Mouse (Mus musculus): ENCODE measurements at regions not wholly inside any gene's neighbourhood (a gene's known extent, or its start where the extent isn't known, plus 50 kb on each side); places are given as distances from the start of the nearest gene placed in this dataset.

DNA sequence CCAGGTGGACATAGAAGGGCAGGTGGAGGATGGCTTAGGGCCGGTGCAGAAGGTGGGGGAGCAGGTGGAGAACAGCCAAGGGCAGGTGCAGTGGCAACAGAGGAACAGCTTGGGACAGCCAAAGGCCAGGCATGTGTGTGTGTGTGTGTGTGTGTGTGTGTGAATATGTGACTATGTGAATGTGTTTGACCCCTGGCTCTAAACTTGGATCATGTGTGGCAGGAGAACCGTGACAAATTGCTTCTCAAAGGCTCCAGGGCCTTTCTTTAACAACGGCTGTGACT is 236.7 kb upstream of the Wscd1 start:
- DNase-seq (ENCODE audit: inconsistent ontology term): no peak

DNA sequence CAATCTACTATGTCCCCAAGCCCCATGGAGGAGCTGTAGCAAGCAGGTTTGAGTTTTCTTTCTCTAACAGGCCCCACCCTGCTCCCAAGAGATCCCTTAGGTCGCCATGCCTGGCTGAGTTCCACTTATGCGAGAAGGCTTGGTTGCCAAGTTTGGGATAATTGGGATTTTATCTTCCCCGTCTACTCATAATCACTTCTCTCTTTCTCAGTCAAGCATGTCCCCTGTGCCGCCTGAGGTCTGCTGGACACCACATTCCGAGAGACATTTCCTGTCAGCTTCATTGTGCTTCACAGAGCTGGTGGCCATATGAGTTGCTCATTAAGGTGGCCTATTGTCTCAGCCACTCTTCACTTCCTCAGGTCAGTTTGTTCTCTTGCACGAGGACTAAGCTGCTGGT is 234.5 kb upstream of the Wscd1 start:
- peak; percentile 97 for DNase-seq (ENCODE audit: inconsistent ontology term)

DNA sequence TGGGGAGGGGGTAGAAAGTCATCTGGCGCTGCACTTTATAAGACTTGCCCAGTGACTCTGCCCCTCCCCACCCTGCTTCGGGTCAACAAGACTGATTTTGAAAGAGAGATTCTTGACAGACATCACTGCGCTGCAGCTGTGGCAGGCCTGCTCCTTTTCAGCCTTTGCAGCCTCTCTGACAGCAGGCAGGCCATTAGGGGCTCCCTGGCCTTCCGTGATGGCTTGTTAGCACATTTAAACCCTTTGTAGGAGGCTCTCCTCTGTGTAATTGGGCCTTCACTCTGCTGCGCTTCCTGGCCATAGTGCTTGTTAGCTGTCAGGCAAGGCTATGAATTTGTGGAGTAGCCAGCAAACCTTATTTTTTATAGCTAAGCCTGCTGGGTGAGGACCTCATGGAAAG is 232.3 kb upstream of the Wscd1 start:
- DNase-seq (ENCODE audit: inconsistent ontology term): no peak

DNA sequence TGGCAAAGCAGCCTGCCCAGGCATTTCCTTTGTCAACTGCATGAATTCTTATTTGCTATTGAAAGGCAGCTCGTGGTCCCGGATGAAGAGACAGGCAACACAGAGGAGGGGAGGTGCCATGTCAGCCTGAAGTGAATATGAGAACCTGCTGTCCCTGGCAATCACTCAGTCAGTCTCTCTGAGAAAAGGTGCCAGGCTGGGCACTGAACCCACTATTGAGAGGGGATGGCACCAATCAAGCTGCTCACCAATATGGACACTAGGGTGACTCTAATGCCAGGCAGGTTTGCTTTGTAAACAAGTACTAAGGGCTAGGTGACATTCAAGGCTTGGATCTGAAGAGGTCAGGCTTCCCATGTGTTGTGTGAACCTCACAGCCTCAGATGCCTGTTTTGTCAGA is 222.0 kb upstream of the Wscd1 start:
- no peak for DNase-seq (ENCODE audit: inconsistent ontology term)

DNA sequence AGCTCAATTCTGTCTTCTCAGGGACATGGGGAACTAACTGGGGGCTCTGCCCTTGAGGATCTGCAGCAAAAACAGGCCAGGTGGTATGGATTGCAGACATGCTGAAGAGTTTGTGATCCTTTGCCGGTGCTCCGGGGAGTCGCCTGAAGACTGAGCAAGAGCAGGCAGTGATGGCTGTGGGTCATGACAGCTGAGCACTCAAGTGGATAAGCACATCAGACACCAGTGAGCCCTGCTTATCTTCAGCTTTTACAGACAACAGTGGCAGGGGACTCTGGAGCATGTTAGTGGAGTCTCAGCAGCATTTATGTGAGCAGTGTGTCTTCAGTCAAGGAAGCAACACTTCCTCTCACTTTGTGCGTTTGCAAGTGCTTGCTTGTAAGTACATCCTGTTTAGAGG is 221.1 kb upstream of the Wscd1 start:
- no peak for DNase-seq (ENCODE audit: inconsistent ontology term)

DNA sequence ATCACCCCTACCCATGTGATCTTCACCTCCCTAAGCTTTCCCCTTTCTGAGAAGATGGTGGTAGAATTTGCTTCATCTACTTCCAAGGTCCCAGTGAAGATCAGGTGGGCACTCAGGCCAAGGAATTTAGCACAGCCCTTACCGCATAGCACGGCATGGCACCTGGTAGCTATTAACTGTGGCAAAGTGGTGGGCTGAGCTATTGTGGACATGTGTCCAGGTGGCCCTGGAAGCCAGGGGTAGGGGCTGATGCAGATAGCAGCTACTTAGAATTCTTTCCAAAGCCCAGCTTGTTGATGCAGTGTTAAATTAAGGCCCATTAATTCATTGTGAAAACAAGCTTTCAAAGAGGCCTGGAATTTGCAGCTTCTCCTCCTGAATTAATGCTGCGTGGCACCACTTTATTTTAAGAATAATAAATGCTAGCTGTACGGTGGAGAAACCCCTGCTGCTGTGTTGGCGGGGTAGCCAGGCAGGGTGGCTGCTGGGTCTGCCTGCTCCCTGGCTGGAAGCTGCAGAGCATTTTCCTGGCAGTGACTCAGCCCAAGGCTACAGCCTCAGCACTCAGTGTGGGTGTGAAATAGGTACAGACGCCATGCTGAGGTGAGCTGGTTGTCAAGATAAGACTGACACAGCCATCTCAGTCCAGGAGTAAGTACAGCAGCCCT is 208.4 kb upstream of the Wscd1 start:
- no peak for DNase-seq (ENCODE audit: inconsistent ontology term)

DNA sequence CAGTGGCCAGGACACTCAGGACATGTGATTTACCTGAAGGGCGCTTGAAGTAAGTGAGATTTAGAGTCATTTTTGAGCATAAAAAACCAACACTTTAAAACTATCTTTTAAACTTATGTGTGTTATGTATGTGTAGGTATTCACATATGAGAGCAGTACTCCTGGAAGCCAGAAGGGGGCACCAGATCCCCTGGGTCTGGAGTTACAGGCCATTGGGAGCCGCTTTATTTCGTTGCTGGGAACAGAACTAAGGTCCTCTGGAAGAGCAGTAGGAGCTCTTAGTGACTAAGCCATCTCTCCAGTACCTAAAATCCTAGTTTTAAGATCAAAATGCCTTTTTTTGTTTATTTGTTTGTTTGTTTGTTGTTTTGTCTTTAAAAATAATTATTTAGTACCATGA is 192.3 kb upstream of the Wscd1 start:
- no peak for DNase-seq (ENCODE audit: inconsistent ontology term)

DNA sequence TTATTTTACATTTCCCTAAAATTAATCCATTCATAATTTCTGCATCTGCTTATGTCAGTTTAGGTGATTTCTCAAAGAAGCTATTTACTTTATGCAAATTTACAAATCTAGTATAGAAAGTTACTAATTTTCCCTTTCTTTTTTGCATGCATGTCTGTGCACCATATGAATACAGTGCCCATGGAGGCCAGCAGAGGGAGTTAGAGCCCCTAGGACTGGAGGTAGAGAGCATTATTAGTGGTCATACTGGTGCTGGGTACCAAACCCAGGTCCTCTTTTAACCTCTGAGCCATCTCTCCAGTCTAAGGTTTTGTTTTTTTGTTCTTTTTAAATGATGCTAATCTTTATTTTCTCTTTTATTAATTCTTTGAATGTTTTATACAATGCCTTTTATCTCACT is 184.9 kb upstream of the Wscd1 start:
- DNase-seq (ENCODE audit: inconsistent ontology term): no peak

DNA sequence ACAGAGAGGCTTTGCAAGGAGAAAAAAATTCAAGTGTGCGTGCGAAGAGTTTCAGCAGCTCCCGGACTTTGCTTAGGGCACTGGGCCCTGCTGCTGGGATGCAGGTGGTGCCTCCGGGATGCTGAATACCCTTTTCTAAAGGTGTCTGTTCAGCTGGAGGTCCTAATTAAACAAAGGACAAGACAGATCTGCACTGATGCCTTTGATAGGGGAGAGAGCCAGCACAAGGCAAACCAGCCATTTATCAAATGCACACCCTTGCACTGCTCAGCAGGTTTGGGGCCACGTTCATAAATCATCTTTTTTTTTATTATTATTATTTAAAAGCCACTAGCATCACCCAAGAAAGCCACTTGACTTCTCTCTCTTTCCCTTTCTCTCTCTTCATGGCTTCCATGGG is 172.9 kb upstream of the Wscd1 start:
- DNase-seq (ENCODE audit: inconsistent ontology term): no peak

DNA sequence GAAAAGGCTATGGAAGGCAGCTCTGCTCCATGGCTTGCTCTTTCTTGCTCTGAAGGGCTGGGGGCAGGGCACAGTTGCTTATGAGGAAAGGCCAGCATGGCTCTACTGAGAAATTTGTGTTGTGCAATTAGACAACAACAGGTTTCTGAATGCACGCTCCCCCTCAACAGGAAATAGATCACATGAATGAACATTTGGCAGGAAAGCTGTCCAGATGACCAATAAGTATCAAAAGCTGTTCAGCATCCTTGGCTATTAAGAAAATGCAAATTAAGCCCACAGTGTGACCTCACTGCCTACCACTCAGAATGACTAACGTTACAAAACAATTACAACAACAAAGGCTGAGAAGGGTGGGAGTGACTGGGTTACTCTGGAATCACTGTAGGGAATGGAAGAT is 167.9 kb upstream of the Wscd1 start:
- DNase-seq (ENCODE audit: inconsistent ontology term): peak; percentile 92

DNA sequence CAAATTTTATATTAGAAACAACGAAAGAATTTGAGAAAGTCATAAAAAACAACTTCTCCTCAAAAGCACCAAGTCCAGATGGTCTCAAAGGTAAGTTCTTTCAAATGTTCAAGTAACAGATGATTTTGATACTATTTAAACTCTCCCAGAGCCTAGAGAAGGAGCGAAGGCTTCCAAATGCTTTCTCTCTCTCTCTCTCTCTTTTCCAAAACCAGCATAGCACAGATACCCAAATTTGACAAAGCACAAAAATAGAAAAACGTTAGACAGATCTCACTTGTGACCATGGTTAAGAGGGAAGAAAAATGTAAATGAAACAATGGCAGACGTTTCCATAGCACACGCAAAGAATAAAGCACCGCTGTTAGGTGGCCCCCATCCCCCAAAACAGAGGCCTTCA is 158.7 kb upstream of the Wscd1 start:
- DNase-seq (ENCODE audit: inconsistent ontology term): no peak

DNA sequence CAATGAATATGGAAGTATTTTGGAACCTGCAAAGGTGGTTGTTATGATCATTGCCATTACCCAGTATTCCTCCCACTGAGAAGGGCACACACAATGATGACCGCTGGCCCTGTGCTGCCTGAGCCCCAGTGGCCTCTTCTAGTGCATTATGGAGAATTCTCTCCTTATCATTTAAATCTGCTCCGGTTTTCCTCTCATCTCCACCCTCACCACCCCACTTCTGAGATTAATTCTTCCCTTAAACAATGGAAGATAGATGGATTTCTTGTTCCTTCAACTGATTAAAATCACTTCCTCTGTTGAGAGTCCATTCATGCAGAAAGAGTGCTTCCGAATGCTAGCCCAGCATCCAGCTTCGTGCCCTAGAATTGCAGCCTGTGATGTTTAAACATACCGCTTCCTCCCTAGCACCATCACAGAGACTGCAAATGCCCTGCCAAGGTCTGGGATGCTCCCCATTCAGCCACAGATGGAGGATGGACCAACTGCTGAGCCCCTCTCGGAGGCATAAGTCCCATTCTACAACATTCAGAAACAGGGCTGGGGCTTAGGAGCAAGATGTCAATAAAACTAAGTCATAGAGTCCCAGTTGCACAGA is 155.4 kb upstream of the Wscd1 start:
- no peak for DNase-seq (ENCODE audit: inconsistent ontology term)

DNA sequence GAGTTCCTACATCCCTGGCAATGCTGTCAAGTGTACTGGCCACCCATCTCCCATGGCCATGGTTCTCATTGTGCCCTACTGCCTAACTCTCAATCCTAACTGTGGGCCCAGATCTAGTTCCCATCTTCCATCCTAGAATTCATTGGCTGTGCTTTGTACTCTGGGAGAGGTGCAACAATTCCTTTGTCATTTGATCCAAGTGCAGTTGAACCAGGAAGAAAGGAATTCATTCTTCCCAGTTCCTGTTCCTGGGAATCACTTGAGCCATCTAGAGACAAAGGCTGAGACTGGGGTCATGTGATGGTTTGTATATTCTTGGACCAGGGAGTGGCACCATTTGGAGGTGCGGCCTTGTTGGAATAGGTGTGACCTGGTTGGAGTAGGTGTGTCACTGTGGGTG is 152.0 kb upstream of the Wscd1 start:
- DNase-seq (ENCODE audit: inconsistent ontology term): no peak

DNA sequence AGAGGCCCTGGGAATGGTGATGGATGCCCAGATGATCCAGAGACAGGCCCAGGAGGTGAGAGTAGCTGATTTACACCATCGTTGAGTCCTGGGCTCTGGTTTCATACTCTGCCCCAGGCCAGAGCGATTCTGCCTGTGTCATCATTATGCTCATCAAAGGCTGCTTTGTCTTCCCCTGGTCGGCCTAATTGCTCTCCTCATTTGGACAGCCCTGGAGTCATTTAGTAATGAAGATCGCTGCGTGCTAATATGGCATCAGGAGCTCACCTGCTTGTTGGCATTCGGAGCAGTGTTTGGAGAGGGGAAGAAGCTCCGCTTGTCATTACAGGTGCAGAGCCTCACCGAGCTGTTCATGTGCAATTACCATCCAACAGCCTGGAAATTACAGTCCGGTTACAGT is 138.9 kb upstream of the Wscd1 start:
- DNase-seq (ENCODE audit: inconsistent ontology term): peak; percentile 78

DNA sequence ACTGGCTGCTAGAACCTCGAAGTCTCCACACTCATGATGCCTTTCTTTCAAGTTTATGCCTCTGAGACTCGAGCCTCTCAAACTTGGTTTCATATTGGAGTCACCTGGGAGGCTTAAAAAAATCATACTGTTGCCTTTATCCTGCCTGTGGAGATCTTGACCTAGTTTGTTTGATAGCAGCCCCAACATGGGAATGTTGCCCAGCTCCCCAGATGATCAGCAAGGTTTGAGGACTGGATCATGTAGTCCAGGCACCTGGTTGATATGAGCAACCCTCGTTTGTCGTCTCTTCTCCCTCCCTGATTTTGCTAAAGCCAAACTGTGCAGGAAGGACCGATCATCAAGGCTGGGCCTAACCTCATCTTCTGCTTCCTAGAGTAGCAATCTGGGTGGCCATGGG is 134.2 kb upstream of the Wscd1 start:
- DNase-seq (ENCODE audit: inconsistent ontology term): no peak

DNA sequence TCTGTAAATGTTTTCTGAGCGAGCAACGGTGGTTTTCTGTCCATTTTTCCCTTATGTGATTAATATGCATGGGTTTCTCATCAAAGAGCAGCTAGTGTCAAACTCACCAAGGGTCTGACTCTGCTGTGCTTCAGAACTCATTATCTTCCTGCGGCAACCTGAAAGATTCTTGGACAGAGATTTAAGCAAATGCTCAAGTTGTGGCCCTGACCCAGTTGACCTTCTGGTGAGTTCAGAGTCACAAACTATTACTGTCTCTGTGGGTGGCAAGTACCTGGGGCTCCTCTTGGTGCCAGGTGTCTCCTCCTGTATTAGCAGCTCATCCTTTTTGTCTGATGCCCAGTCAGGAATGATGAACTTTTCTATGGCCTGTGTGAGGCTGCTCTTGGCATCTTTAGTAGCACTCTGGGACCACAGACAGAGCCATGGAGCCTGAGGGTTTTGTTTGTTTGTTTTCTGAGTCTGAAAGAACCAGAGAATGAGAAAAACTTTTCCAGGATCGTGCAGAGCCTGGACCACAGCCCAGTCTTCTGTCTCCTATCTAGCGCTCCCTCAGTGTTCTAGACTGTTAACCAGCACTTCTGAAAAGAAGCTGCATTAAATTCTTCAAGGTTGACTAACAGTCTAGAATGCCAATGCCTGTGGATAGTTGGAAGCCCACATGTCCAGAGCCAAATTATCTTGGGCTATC is 124.1 kb upstream of the Wscd1 start:
- DNase-seq (ENCODE audit: inconsistent ontology term): peak; percentile 85

DNA sequence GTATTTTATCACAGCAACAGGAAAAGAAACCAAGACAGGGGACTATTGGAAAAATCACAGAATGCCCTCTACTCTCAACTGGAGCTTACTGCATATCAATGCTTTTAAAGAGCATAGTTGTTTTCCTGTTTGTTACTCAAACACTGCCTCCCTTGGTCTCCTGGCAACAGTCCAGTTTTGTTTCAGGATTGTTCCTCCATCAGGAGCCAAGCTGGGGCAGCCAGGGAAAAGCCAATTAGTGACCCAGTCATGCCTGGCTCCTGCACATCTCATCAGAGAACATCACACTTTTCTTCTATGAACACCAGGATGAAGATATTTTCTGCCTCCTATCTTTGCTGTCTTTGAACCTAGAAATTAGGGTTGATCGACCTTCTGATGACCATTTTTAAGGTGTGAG is 113.6 kb upstream of the Wscd1 start:
- no peak for DNase-seq (ENCODE audit: inconsistent ontology term)

DNA sequence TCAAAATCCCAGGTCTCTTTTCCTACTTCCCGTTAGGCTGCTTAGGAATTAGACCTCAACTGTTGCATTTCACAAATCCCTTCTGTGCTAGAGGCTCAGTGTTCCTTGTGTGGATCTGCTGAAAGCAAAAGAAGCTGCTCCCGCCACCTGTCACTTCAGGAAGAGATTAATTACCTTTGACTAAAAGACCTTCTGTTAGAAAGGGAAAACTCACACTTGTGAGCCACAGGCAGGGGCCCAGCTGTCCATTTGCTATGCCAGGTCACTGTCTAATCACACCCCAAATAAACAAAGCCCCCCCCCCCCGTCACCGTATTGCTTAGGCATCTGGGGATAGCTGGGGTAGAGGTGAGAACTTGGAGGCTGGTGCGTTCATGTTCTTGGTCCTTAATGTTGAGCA is 112.9 kb upstream of the Wscd1 start:
- DNase-seq (ENCODE audit: inconsistent ontology term): no peak

DNA sequence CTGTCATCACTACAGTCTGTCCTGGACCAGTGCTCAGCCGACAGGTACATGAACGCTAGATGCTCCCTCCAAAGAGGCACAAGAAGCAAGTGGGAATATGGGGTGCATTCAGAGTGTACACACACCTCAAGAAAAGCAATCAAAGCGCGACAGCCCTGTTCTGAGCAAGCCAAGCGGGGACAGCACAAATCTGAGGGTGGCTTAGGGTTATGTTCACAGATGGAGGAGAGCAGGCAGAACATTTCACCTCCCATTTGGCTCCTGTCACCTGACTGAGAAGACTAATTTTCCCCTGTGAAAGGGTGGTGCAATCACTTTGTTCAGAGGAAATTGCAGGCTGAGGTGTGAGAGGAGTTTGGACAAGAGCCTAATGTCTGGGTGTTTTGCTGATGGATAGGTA is 106.8 kb upstream of the Wscd1 start:
- DNase-seq (ENCODE audit: inconsistent ontology term): no peak

DNA sequence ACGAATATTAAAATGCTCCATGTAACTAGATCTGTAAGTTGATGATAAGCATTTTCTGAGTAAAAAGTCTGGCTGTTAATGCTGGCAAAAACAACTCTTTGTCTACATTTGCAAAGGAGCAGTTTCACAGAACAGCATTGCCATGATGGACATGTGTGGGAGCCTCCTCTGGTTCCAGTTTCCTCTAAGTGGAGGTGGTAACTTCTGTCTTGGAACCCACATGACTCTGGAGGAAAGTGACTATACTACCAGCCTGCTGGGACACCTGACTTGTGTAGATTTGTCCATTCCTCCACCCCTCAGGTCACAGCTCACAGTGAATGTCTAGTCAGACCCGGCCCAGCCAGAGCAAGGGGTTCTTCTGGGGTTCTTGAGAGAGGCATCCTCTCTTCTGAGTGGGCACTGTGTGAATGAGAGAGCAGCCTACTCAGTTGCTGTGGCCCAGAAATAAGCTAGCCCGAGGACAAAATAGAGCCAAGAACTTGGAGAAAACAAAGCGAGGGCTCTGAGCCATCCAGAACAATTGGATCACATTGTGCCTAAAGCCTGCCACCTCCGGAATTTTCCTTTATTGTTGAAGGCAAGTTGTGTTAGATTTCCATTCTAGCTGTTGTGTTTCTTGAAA is 97.9 kb upstream of the Wscd1 start:
- no peak for DNase-seq (ENCODE audit: inconsistent ontology term)

DNA sequence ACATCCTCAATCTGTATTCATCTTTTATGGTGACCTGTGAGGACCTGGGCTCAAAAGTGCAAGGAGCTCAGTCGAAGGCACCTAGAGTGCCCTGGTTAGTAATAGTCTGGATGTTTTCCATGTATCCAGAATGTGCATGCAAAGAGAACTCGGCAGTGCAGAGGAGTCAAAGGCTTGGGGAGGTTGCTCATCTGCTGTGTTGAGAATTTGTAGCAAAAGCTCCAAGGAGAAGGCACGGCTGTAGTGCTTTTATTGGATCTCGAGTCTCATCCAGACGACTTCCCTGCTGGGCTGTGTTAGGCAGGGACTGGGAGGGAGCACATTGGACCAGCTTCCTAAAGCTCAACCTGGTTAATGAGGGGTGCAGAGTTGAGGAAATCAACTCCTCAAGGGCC is 97.3 kb upstream of the Wscd1 start:
- no peak for DNase-seq (ENCODE audit: inconsistent ontology term)

DNA sequence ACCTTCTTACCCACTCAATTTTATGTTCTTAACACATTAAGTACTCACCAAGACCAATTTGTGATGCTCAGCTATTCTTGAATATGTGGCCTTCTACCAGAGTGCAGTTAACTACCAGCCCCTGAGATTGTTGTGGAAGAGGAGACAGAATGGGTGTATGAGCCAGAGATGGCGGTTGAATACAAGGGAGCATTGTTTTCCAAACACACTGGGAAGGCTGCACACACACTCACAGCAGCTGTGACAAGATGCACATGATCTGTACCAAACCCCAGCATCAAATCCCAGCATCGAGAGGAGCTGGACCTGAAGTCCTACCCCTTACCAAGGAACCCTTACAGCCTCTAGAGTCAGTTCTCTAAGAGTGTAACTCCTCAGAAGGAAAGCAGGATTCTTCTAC is 91.4 kb upstream of the Wscd1 start:
- peak; percentile 42 for DNase-seq (ENCODE audit: inconsistent ontology term)

Data from Muller cell, postnatal 12 days (primary cell).